Mouse (Mus musculus) lung, embryonic 14.5 days (tissue): ENCODE measurements around the gene Lama5. TPM values are rescaled to one million over a fixed set of nuclear protein-coding genes. Genes with fewer than 3 reads are reported as not detected.

Source experiments
- ATAC-seq: fragments of 200-750 bp; cut with Nextera tagmentation; 2 replicates; pipeline ENCODE4 v1.8.0; 2017; ENCODE audit warnings: mild to moderate bottlenecking, moderate TSS enrichment, moderate library complexity; ENCODE audit not compliant: insufficient read depth
- DNase-seq: peaks from one replicate; pipeline ENCODE4 v3.0.0-alpha.2; 2015
- H3K27ac ChIP-seq: fragments of 300-500 bp; sonication (generic); 2 replicates; pipeline ENCODE4 v1.5.1; 2014; ENCODE audit warnings: low read depth, mild to moderate bottlenecking, moderate library complexity
- H3K27me3 ChIP-seq: fragments of 300-500 bp; sonication (generic); 2 replicates; pipeline ENCODE4 v1.6.1; 2014; ENCODE audit warnings: low read length, control low read depth; ENCODE audit not compliant: insufficient read depth
- H3K36me3 ChIP-seq: fragments of 300-500 bp; sonication (generic); 2 replicates; pipeline ENCODE4 v1.6.1; 2014; ENCODE audit warnings: control low read depth; ENCODE audit not compliant: insufficient read depth
- H3K4me1 ChIP-seq: fragments of 300-500 bp; sonication (generic); 2 replicates; pipeline ENCODE4 v1.6.1; 2014; ENCODE audit warnings: antibody characterized with exemption, control low read depth; ENCODE audit not compliant: insufficient read depth
- H3K4me2 ChIP-seq: fragments of 300-500 bp; sonication (generic); 2 replicates; pipeline ENCODE4 v1.6.1; 2014; ENCODE audit warnings: mild to moderate bottlenecking
- H3K4me3 ChIP-seq: fragments of 300-500 bp; sonication (generic); 2 replicates; pipeline ENCODE4 v1.5.1; 2014; ENCODE audit warnings: low read depth, low read length
- H3K9ac ChIP-seq: fragments of 300-500 bp; sonication (generic); 2 replicates; pipeline ENCODE4 v1.6.1; 2014
- H3K9me3 ChIP-seq: fragments of 300-500 bp; sonication (generic); 2 replicates; pipeline ENCODE4 v1.6.1; 2016; ENCODE audit warnings: low read depth, low read length, control low read depth
- CTCF ChIP-seq: IDR thresholded peaks from 2 replicates; pipeline ENCODE4 v1.5.1; 2016; ENCODE audit warnings: antibody characterized with exemption, low read depth
- WGBS: fragments of 180-500 bp; shearing (Covaris S2); extraction: QIAGEN DNeasy Blood & Tissue Kit; methylation state at CpG from one replicate; pipeline ENCODE4 v1.1.7; 2014; 5-methylcytosine and 5-hydroxymethylcytosine counted together
- polyA plus RNA-seq: library from polyadenylated mRNA; unstranded; fragments of >200 nt; fragmentation: Nextera tagmentation; extraction: Ambion mirVana; gene quantifications from 2 replicates; pipeline ENCODE4 v1.2.1, GENCODE M21; 2014

Gene Lama5
- polyA plus RNA-seq, 1 experiment from 2014 or later, result 95.0 TPM

DNA sequence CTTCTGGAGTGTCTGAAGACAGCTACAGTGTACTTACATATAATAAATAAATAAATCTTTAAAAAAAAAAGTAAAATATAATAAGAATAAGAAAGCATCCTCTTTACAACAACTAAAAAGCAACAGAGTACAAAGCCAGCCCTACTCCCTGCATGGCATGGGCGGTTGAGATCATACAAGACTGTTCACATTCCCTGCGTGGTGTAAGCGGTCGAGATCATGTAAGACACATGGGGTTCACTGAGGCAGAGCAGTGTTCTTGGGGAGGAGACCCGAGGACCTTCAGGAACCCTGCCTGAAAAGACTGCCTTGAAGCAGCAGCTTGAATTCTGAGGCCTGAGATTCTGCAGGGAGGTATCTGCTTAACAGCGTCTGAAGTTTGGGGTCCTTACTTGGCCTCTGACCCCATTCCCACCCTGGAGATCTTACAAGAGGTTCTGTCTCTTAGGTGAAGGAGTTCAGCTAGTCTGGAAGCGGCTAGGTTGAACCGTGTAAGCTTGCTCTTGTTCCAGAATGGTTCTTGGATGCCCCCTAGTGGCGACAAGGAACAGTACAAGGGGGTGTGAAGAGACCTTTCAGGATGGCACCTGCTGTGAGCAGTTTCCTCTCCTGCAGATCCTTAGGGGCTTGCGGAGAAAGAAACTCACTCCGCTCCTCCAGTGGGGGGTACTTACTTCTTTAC, 25.4 kb upstream of the Lama5 start:
- peak; percentile 85 for ATAC-seq
- H3K27me3 ChIP-seq, result no peaks in the 10 kb centered on the region
- no peaks in the 10 kb centered on the region for H3K36me3 ChIP-seq
- no peaks in the 10 kb centered on the region for H3K9me3 ChIP-seq
- peak; percentile 94 for DNase-seq
- H3K4me1 ChIP-seq, result no peaks in the 10 kb centered on the region
- H3K9ac ChIP-seq, result no peak overlapping the region
- 22% methylated on average over 11 of the region's 11 CpGs for WGBS
- TF ChIP-seq CTCF, result peak; percentile 99
- H3K4me2 ChIP-seq, result no peak overlapping the region
- H3K27ac ChIP-seq, result no peak overlapping the region
- H3K4me3 ChIP-seq, result no peak overlapping the region

DNA sequence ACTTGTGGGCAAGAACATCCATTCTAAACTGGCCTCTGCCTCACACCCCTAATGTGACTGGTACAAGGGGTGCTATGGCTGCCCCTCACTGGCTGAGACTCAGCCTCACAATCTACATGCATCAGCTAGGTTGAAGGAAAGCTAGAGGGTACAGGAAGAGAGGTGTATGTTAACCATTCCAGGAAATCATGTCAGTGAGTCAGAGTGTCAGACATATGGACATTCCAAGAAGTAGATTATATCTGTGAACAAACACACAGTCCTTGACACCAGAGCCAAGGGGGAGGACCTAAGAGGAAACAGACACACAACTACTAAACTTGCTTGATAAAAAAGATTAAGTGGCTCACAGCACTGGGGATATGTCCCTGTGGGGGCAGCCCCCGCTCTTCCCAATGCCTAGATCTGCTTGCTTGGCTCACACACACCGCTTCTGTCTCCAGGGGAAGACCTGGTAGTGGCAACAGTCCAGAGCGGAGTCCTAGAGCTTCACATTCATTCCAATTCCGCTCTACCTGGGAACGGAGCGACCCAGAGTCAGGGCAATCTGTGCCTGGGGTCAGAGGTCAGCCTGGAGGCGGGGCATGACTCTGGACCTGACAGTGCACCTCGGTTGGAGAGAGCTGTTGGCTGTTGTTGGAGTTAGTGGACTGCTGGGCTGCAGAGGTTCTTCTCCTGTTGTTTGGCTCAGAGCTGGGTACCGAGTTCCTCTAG, 23.4 kb upstream of the Lama5 start:
- no peak for TF ChIP-seq CTCF
- no peak for DNase-seq

DNA sequence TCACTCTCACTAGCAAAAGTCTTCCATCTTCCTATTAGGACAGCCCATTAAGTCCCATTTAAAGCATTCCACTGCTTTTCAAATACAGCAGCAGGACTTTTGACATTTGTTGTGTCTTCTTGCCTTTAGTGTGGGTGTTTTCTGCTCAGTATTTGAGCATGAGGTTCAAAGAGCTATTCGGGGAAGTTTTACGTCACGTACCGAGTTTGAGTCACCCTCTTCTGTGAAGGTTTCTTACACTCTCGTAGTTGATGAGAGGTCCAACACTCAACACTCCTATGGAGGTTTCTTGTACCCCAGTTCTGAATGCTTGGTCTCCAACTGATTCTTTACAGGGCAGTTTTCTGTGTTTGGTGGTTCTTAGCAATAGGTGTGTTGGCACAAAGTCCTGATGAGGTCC, 22.3 kb upstream of the Lama5 start:
- 80% methylated on average over 5 of the region's 5 CpGs for whole genome bisulfite sequencing
- Histone ChIP-seq H3K27me3 (no peaks in the 10 kb centered on the region), H3K27ac (no peak overlapping the region), H3K4me2 (no peak overlapping the region), H3K4me1 (no peaks in the 10 kb centered on the region), H3K36me3 (no peaks in the 10 kb centered on the region), H3K9me3 (no peaks in the 10 kb centered on the region), H3K9ac (no peak overlapping the region), H3K4me3 (no peak overlapping the region)
- no peak for DNase-seq
- no peak for ATAC-seq
- TF ChIP-seq CTCF, result no peak

More for the DNA sequence above, 23.4 kb upstream of the Lama5 start:
- H3K27me3 ChIP-seq, result no peaks in the 10 kb centered on the region
- no peaks in the 10 kb centered on the region for H3K36me3 ChIP-seq
- no peak overlapping the region for H3K27ac ChIP-seq
- no peaks in the 10 kb centered on the region for H3K4me1 ChIP-seq
- WGBS, result 54% methylated on average over 9 of the region's 9 CpGs
- no peak overlapping the region; the same call in 1 of the 2 replicates for H3K9ac ChIP-seq
- no peak for ATAC-seq
- no peaks in the 10 kb centered on the region for H3K9me3 ChIP-seq
- no peak overlapping the region for H3K4me2 ChIP-seq
- no peak overlapping the region for H3K4me3 ChIP-seq

DNA sequence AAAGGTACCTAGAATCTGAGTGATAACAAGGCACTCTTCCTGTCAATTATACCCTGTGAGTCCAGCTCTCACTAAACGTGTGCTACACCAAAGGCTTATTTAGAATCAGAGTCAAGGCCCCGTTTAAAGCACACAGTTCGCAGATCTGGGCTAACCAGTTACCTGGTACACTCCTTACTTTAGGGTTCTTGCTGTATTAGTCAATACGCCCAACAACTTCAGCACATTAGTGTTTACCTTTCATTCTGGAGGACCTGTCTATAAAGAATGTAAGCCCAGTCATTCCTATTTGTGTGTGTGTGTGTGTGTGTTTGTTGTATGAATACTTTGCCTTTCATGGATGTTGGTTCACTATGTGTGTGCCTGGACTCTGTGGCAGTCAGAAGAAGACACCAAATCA, 17.4 kb upstream of the Lama5 start:
- no peak for TF ChIP-seq CTCF
- Histone ChIP-seq H3K9me3 (no peaks in the 10 kb centered on the region), H3K36me3 (no peaks in the 10 kb centered on the region), H3K4me2 (no peak overlapping the region), H3K4me1 (no peaks in the 10 kb centered on the region), H3K4me3 (no peak overlapping the region), H3K27ac (no peak overlapping the region), H3K9ac (no peak overlapping the region), H3K27me3 (no peaks in the 10 kb centered on the region)
- DNase-seq, result no peak
- 60% methylated on average over 4 of the region's 4 CpGs for WGBS
- no peak for ATAC-seq

DNA sequence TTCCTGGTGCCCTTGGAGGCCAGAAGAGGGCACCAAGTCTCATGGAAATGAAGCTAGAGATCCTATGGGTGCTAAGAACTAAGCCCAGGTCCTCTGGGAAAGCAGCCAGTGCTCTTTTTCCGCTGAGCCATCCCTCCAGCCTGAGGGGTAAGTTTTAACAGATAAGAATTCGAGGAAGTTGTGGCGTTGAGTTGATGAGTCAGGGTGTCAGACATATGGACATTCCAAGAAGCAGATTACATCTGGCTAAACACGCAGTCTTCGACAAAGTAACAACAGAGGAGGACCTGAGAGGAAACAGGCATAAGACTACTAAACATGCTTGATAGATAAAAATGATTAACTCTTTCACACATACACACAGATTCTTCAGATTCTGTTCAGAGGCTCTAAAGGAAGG, 12.9 kb upstream of the Lama5 start:
- H3K9me3 ChIP-seq, result no peaks in the 10 kb centered on the region
- no peak overlapping the region for H3K27ac ChIP-seq
- 52% methylated on average over 5 of the region's 5 CpGs for WGBS
- H3K4me2 ChIP-seq, result no peak overlapping the region
- H3K9ac ChIP-seq, result no peak overlapping the region
- no peak for TF ChIP-seq CTCF
- DNase-seq, result no peak
- H3K36me3 ChIP-seq, result no peaks in the 10 kb centered on the region
- ATAC-seq, result no peak
- H3K4me1 ChIP-seq, result peaks cover 30% of the 10 kb centered on the region
- H3K4me3 ChIP-seq, result no peak overlapping the region
- no peaks in the 10 kb centered on the region for H3K27me3 ChIP-seq

DNA sequence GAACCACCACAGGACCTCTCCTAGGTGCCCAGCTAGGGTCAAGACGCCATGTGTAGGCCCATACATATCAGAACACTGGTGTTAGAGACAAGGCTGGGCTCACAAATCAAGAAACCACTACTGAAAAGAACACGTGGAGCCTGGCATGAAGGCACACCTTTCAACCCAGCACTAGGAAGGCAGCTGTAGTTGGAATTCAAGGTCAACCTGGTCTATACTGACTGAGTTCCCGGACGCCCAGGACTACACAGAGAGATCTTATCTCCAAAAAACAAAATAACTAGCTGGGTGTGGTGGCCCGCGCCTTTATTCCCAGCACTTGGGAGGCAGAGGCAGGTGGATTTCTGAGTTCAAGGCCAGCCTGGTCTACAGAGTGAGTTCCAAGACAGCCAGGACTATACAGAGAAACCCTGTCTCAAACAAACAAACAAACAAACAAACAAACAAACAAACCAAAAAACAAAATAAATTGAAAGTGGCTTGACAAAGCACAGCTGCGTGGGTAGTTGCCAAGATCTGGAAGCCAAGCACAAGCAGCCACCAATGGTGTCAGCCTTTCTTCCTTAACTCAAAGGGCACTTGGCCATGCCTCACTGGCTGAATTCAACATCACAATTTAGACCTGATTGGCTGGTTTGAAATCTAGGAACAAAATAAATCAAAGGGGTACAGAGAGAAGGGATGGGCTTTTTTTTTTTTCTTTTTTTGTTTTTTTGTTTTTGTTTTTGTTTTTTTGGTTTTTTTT, 12.1 kb upstream of the Lama5 start:
- H3K27ac ChIP-seq, result no peak overlapping the region
- TF ChIP-seq CTCF, result no peak
- H3K9me3 ChIP-seq, result no peaks in the 10 kb centered on the region
- H3K4me3 ChIP-seq, result no peak overlapping the region
- H3K9ac ChIP-seq, result no peak overlapping the region
- H3K4me1 ChIP-seq, result peaks cover 35% of the 10 kb centered on the region
- no peak for DNase-seq
- 89% methylated on average over 7 of the region's 7 CpGs for WGBS
- no peak overlapping the region for H3K4me2 ChIP-seq
- no peak for ATAC-seq
- no peaks in the 10 kb centered on the region for H3K27me3 ChIP-seq
- H3K36me3 ChIP-seq, result no peaks in the 10 kb centered on the region

DNA sequence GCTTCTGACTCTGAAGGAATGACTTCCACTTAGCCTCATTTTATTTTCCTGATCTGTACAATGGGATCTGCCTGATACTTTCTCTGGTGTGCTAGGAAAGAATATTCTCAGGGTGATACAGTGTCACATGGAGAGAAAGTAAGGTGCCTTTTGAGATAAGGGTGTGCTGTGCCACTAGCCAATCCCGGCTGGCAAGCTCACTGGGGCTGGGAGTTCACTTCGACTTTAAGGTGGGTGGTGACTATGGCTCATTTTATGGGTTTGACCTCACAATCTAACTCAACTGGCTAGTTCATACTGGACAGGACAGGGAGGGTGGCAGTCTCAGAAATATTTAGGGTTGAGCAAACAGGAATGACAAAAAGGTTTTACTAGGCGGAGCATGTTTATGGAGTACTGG, 11.3 kb upstream of the Lama5 start:
- peaks cover 35% of the 10 kb centered on the region for H3K4me1 ChIP-seq
- H3K27me3 ChIP-seq, result no peaks in the 10 kb centered on the region
- ATAC-seq (no peak), DNase-seq (no peak)
- H3K27ac ChIP-seq, result no peak overlapping the region
- H3K36me3 ChIP-seq, result no peaks in the 10 kb centered on the region
- no peak overlapping the region for H3K9ac ChIP-seq
- H3K4me2 ChIP-seq, result no peak overlapping the region
- H3K9me3 ChIP-seq, result no peaks in the 10 kb centered on the region
- WGBS, result 61% methylated on average over 3 of the region's 3 CpGs
- H3K4me3 ChIP-seq, result no peak overlapping the region
- TF ChIP-seq CTCF, result no peak
